Mouse (Mus musculus): Measurements from ENCODE around the gene Dgkg. TPM values are rescaled to one million over a fixed set of nuclear protein-coding genes. Genes with fewer than 3 reads are reported as not detected.

Dgkg gene
- polyA plus RNA-seq, 1 experiment from 2014 or later = 0.08 TPM

Small RNA genes lying within 50 kb of the gene (microRNA-seq; reads per million reads assigned to microRNA genes)
- gene Mir6362 (not detected), gene Mir8095 (not detected)

Other genes with a start within 250 kb of the Dgkg start
- 39.3 and 45.8 TPM in 2 replicates for gene Etv5, start 217.5 kb downstream of the Dgkg start, polyA plus RNA-seq (2015; fragmentation: Nextera tagmentation; extraction: Ambion mirVana)
- not detected in 2 replicates for gene Crygs, start 154.4 kb upstream of the Dgkg start, polyA plus RNA-seq (2015; fragmentation: Nextera tagmentation; extraction: Ambion mirVana)
- gene Tbccd1, start 200.4 kb upstream of the Dgkg start, polyA plus RNA-seq (2015; fragmentation: Nextera tagmentation; extraction: Ambion mirVana) = 32.0 and 34.4 TPM in 2 replicates
- 106 and 110 TPM in 2 replicates for gene Dnajb11, start 200.6 kb upstream of the Dgkg start, polyA plus RNA-seq (2015; fragmentation: Nextera tagmentation; extraction: Ambion mirVana)
- gene Ahsg, start 234.1 kb upstream of the Dgkg start, polyA plus RNA-seq (2015; fragmentation: Nextera tagmentation; extraction: Ambion mirVana) = 1.4 TPM in 1 of 2 replicates, not detected in the other